Mouse (Mus musculus) fat pad, adult 2 months (tissue): ENCODE data around the gene Mef2d.

ENCODE experiments used
- DNase-seq: peaks from one replicate; pipeline ENCODE4 v3.0.0-alpha.2; 2011; ENCODE audit warnings: low read depth, low spot score; ENCODE audit errors: extremely low read depth

The Mef2d gene

DNA sequence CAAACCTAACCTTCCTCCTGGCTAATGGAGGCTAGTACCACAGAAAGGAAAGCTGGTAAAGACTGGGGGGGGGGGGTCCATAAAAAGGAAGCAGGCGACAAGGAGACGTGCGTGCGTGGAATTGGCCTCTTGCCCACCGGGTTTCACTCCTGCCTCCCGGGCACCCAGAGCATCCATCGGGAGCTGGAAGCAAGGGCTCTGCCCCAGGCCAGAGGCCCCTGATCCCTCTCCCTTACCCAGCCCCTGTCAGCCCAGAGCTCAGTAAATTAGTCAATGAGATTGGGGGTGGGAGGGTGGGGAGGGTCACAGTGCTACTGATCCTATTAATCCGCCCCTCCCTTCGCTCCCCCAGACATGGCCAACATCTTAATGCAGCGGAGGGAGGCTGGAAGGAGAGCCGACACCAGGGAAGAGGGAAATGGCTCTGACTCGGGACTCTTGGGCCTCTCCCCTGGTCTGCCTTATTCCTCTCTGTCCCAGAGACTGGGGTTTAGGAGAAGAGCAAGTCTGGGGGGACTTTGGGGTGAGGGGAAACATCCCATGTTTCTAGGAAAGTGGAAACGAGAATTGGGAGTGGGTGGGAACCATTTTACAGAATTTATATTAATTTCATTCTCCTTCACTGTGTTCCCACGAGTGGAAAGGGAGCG is 65.4 kb downstream of the Mef2d start:
- no peak for DNase-seq

DNA sequence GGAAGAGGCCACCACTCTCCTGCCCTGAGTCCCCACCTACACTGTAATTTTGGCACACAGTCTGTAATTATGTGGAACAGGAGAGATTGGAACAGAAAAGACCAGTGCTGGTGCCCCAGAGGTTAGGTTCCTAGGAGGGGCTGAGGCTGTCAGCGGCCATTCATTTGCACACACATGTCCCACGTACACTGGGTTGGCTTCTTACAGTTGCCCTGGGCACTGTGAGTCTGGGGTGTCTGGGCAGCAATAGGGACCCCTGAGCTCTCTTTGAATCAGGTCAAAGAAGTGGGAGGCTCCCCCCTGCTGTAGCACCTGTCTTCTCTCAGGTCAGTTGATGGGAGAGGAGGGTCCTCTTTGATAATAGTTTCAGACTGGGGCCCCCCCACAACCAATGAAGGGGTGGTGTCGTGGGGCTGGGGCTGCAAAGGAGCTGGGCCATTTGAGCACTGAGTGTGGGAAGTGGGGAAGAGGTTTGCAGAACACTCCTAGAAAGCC is 66.1 kb downstream of the Mef2d start:
- no peak for DNase-seq

DNA sequence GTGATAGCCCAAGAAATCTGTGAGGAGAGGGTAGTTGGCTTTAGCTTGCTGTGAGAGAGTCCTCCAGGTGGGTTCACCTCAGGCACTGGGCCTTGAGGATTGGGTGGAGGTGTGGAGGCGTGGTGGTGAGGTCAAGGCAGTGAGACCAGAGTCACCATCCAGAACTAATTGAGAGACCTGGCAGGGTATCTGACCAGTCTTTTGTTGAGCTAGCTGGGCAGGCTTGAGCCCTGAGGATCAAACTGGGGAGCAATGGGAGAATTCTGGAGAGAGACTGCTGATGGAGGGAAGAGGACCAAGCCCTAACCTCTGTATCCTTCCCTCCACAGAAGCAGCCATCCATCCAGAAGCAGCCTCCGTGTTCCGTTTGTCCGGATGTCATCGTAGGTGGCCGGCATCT is 67.1 kb downstream of the Mef2d start:
- no peak for DNase-seq

DNA sequence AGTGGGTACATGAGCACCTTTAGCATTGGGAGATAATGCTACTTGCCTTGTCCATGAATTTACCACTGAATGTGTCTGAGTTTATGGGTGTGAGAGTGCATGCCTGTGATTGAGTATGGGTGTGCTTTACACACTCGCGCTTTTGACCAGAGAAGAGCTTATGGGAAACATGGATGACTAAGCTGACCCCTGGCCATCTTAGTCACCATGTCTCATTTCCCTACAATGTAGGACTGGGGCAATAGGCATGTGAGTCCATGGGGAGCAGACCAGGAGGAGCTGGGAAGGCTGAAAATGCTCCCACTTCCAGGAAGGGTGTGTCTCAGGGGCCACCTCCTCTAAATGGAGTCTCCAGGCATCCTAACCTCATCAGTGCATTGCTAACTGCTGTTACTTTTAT is 67.9 kb downstream of the Mef2d start:
- DNase-seq: no peak

DNA sequence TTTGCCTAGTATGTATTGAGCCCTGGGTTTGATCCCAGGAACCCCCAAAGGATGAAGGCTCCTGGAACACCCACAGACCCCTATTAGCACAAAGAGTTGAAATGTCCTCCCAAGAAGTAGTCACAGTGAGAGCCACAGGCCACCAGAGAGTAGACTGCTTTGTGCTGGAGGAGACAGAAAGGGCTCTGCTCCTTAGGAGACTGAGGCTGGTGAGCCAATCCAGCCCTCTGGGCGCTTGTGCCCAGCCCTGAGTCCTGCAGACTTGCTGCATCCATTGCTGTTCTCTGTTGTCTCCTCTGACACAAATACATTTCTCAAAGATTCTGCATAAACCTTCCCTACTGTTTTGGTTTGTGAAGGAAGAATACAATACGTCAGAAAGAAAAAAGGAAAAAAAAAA is 68.7 kb downstream of the Mef2d start:
- no peak for DNase-seq

DNA sequence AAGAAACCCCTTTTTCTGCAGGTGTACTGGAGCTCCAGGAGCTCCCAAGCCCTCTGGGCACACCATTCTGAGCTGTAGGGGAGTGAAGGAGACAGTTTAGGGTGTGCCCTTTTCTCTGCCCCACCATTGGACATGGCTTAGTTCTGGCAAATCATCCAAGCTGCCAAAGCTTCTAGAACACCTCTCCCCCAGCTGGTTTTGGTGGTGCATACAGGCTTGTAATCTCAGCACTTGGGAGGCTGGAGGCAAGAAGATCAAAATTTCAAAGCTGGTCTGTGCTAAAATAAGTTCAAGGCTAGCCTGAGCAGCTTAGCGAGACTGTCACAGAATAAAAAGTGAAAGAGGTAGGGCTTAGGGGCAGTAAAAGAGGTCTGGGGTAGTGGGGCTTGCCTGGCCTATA is 70.2 kb downstream of the Mef2d start:
- DNase-seq: no peak

GRCm38 (mm10) chr3:88213019-88213418 is 70.8 kb downstream of the Mef2d start:
- no peak for DNase-seq

- no peak for DNase-seq
Measured at GRCm38 (mm10) chr3:88214197-88214938, 72.2 kb downstream of the Mef2d start.

DNA sequence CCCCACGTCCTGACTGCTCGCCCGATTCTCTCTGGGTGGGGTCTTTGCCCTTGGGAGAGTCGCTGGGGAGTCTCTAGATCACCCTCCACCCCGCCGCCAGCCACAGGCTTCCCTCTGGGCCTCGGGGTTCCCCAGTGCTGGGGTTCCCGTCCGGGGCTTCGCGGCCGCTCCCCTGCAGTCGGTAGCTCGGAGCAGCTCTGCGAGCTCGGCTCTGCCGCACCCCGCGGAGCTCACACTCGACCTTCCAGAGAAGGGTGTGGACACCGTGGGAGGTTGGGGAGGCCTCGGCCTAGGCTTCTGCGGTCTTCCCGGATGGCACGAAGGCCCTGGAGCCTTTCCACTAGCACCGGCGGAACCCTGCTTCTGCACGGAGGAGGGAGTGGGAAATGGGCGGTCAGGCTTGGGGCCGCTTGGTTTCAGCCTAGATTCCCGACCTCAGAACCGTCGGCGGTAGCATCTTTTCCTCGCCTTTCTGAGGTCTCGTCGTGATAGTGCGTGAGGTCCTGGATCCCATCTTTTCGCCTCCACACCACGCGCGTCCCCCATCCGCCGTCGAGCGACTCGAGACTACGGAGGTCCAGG is 72.9 kb downstream of the Mef2d start:
- DNase-seq: no peak

DNA sequence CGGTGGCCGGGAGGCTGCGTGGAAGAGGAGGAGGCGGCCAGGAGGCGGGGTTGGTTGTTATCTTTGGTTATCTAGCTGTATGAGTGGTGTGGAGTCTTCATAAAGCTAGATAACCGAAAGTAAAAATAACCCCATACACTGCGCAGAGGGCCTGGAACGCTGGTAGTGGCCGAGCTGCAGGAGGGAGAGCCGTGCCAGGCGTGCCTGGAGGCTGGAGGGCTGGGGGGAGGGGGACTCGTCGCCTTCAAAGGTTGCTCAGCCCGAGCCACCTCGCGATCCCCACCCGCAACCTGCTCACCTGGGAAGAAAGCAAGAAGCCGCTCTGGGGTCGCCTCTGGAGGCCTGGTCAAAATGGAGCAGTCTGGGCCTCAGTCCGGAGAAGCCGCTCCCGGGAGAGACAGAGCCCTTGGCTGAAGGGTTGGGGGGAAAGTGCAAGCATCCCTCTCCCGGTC is 73.4 kb downstream of the Mef2d start:
- no peak for DNase-seq

DNA sequence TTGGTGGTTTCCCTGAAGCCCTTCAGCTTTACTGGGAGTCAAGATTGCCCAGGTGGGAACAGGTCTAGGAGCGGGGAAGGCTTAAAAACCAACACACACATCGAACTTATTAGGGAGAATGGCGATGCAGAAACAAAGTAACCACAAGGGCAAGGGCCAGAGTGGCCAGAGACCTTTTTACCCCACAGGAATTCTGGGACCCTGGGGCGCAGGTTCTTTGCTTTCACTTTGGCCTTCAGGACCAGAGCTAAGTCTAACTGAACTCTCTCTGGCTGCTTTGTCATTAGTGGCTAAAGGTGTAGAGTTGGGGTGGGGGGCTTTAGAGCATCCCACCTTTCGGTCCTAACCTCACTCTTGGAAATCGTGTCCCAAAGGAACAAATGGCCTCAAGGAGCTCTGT is 73.9 kb downstream of the Mef2d start:
- DNase-seq: no peak

DNA sequence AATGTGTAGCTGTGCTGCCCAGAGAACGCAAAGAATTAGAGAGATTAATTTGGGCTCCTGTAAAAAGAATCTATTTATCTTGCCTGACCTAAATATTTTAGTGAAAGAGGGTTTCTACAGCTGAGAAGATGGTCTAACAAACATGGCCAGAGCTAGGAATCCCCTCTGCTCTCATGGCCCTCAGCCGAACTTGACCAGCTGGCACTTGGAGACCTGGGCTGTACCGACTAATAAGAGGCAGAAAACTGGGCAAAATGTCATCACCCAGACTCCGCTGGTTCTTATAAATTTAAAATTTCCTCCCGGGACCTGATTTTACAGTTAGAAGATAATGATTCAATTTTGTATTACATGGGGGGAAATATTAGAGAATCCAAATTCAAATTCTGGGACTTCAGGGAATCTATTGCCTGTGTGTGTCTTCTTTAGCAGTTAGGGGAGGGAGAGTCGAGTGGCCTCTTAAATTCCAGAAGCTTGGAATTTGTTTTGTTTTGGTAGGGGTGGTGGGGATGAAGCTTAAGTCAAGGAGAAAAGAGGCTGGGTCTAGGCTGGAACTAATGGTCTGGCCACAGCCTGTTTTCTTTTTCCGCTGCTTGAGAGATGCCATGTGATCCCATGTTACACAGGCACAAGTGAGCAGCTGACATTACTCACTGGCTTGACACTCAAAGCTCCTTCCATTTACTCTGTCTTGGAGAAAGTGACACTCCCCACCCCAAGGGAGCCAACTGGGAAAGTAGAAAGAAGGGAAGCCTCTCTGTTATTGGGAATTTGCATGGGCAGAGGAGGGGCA is 74.6 kb downstream of the Mef2d start:
- DNase-seq: no peak

GRCm38 (mm10) chr3:88217679-88218078 is 75.5 kb downstream of the Mef2d start:
- no peak for DNase-seq

DNA sequence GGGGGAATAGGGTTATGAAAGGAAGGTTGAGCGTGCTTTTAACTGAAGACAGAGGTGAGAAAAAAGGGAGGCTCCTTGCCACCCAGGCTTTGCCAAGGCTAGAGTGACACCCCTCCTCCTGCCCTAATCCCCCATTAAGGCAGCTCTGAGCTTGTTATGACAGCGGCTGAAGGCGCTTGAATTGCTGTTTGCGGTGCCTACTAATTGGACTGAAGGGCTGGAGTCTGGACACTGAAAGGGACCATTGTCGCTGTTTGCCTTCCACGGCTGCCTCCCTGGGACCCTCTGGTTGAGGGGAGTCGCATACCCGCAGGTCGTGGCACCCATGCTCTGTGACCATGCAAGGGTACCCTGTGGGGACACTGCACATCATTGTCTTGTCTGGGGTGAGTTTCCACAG is 77.8 kb downstream of the Mef2d start:
- no peak for DNase-seq

DNA sequence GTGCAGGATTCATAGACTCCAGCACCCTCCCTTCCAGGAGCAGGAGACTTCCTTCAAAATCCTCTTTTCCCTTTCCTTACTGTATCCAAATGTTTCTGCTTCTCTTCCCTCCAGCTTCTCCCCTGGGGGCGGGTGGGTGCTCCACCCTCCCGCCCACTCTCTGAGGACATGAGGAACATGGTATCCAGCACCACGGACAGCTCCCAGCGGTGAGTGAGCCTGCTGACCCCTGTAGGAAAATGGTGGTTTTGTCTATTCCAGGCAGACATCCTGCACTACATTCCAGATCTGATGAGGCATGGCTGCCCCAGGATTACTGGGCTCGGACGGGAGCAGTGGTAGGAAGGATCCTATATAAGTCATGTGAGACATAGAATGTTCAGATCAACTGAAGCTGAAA is 78.7 kb downstream of the Mef2d start:
- DNase-seq: no peak
